ENCODE assay signal across 8 mouse cellular contexts in the genomic region with DNA sequence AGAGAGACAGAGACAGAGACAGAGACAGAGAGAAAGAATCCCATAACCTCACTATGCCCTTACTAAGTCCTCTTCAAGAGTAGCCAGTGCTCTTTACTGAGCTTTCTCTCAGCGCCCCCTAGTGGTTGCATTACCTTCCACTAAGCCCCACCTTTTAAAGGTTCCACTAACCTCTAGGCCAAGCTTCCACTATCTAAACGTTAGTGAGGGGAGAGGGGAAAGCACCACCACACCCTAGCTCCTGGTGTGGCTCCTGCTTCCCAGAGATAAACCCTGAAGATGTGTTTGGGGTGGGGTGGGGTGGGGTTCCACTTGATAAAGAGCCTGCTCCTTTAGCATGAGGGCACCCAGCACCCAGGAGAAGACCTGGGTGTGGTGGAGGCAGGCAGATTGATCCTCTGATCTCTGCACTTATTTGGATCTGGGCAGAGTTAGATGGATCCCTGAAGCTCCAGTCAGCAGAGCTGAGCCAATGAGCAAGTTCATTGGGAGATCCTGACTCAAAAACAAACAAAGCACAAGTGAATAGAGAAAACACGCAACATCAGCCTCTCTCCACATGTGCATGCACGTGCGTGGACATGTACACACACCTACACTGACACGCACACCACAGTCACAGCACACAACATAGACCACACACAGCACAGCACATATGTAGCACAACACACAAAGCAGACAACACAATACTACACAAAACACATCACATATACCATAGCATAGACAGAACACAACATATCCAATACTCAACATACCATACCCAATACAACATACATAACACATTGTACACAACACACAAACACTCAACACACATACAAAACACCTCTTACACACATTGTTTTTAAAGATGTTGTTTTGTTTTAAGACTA. TPM values are rescaled to one million over a fixed set of nuclear protein-coding genes. Genes with fewer than 3 reads are reported as not detected.
A peak's percentile ranks its signal among the peaks of the same experiment; 100 is the strongest.
DNase-seq lines count a peak whose midpoint lies in the region; ATAC-seq and TF ChIP-seq lines count a peak whose summit lies in the region.

No protein-coding gene starts in this region.

- H3K9me3 ChIP-seq in kidney, embryonic 16.5 days (ENCODE audit: low read length): no peaks in the 10 kb centered on the region
- no peaks in the 10 kb centered on the region for H3K9me3 ChIP-seq in kidney, embryonic 15.5 days (replicated peaks)

- intact Hi-C loops in gastrocnemius, postnatal 14 days (cut with DNase I; ENCODE audit: low total_unique reads): no loop called here

- no peaks in the 10 kb centered on the region for H3K27me3 ChIP-seq in kidney, embryonic 16.5 days (ENCODE audit: insufficient read depth, low read length)
- no peaks in the 10 kb centered on the region for H3K27me3 ChIP-seq in cerebellum, adult 2 months (ENCODE audit: control insufficient read depth, insufficient read depth, low read length)
- no peaks in the 10 kb centered on the region for H3K27me3 ChIP-seq in kidney, embryonic 15.5 days

- 56% methylated on average over 6 of the region's 6 CpGs for WGBS in kidney, embryonic 16.5 days
- 62% methylated on average over 6 of the region's 6 CpGs for WGBS in cerebellum, adult 2 months
- 64% methylated on average over 6 of the region's 6 CpGs for WGBS in kidney, embryonic 15.5 days

- no peak overlapping the region for H3K27ac ChIP-seq in kidney, embryonic 16.5 days (ENCODE audit: low read length)
- no peak overlapping the region for H3K27ac ChIP-seq in cerebellum, adult 2 months (ENCODE audit: insufficient read depth, low read length)
- no peak overlapping the region for H3K27ac ChIP-seq in kidney, embryonic 15.5 days

- H3K4me1 ChIP-seq in kidney, embryonic 16.5 days (ENCODE audit: insufficient read depth, low read length): 0 out of 2 replicates have a peak, but pooled peaks cover 3% of the 10 kb centered on the region
- no peaks in the 10 kb centered on the region for H3K4me1 ChIP-seq in cerebellum, adult 2 months (ENCODE audit: control insufficient read depth, insufficient read depth, low read length)
- H3K4me1 ChIP-seq in kidney, embryonic 15.5 days: peaks cover 10% of the 10 kb centered on the region

- H3K4me3 ChIP-seq in kidney, embryonic 16.5 days (ENCODE audit: low read length): no peak overlapping the region
- no peak overlapping the region for H3K4me3 ChIP-seq in cerebellum, adult 2 months (replicated peaks; ENCODE audit: insufficient read depth, low read depth, low read length)
- no peak overlapping the region for H3K4me3 ChIP-seq in kidney, embryonic 15.5 days (replicated peaks)

- peak; percentile 40 for DNase-seq in kidney, adult 11 months
- DNase-seq in MN1 (ENCODE audit: low spot score): peak; percentile 60
- peak; percentile 27 to 40 for DNase-seq in cerebellum, adult 2 months
- DNase-seq in gastrocnemius, postnatal 14 days: peak; percentile 73
- peak; percentile 85 for DNase-seq in testis, postnatal 10 days (ENCODE audit: low spot score)

- no peak for ATAC-seq in kidney, embryonic 16.5 days (ENCODE audit: low FRiP score, low TSS enrichment)
- ATAC-seq in kidney, embryonic 15.5 days (replicated peaks; ENCODE audit: low FRiP score): peak; percentile 37
- ATAC-seq in megakaryocyte, adult 5-6 weeks (ENCODE audit: poor library complexity, severe bottlenecking): peak; percentile 47; the same call in 1 of the 2 replicates

- no peak overlapping the region for H3K9ac ChIP-seq in kidney, embryonic 16.5 days (replicated peaks; ENCODE audit: low read length)
- no peak overlapping the region for H3K9ac ChIP-seq in kidney, embryonic 15.5 days

- TF ChIP-seq POLR2A in cerebellum, adult 2 months (IDR thresholded peaks at IDR 0.05; ENCODE audit: borderline replicate concordance, insufficient read depth, low read length): no peak

- H3K4me2 ChIP-seq in kidney, embryonic 16.5 days (replicated peaks; ENCODE audit: low read depth, low read length): no peak overlapping the region
- no peak overlapping the region for H3K4me2 ChIP-seq in kidney, embryonic 15.5 days

- TF ChIP-seq CTCF in cerebellum, adult 2 months (IDR thresholded peaks at IDR 0.05; ENCODE audit: borderline replicate concordance, insufficient read depth, low read depth, low read length): peak; percentile 20; the same call in 1 of the 2 replicates

- no peaks in the 10 kb centered on the region for H3K36me3 ChIP-seq in kidney, embryonic 16.5 days (ENCODE audit: insufficient read depth, low read length)
- no peaks in the 10 kb centered on the region for H3K36me3 ChIP-seq in kidney, embryonic 15.5 days

RNA-seq across cellular contexts. Expression of gene Olfm2, which starts 11.2 kb away (rescaled TPM):
- polyA plus RNA-seq in kidney, embryonic 16.5 days (2015; fragmentation: Nextera tagmentation; extraction: Ambion mirVana): 6.5 and 6.6 TPM in 2 replicates
- polyA plus RNA-seq in cerebellum, adult 2 months (2012; rRNA removed): 45.4 and 54.1 TPM in 2 replicates
- total RNA-seq in gastrocnemius, postnatal 14 days (2021): under 1 TPM in 1 of 2 experiments, not detected in 1; 0.29 TPM
- 4.7 and 7.1 TPM in 2 replicates for polyA plus RNA-seq in kidney, embryonic 15.5 days (2015; fragmentation: Nextera tagmentation; extraction: Ambion mirVana)
- total RNA-seq in megakaryocyte, adult 5-6 weeks (2015): not detected in 2 replicates
- not detected in 2 replicates for total RNA-seq in megakaryocyte, adult 5-6 weeks (2017)

RNA-seq across cellular contexts. Expression of gene Col5a3, which starts 57.5 kb away (rescaled TPM):
- polyA plus RNA-seq in kidney, embryonic 16.5 days (2015; fragmentation: Nextera tagmentation; extraction: Ambion mirVana): 2.5 TPM in 2 replicates
- 3.0 and 3.5 TPM in 2 replicates for polyA plus RNA-seq in cerebellum, adult 2 months (2012; rRNA removed)
- total RNA-seq in gastrocnemius, postnatal 14 days (2021): 10 to 100 TPM; 55.2 to 69.0 TPM
- polyA plus RNA-seq in kidney, embryonic 15.5 days (2015; fragmentation: Nextera tagmentation; extraction: Ambion mirVana): 2.5 and 4.4 TPM in 2 replicates
- 0.04 TPM in 1 of 2 replicates, not detected in the other for total RNA-seq in megakaryocyte, adult 5-6 weeks (2015)
- total RNA-seq in megakaryocyte, adult 5-6 weeks (2017): 0.11 TPM in 1 of 2 replicates, not detected in the other

Comparison
In these comparisons a context has a peak if more than half of its experiments do, and no peak if none do; other contexts are left out.
1. DNase-seq: peak in every context shown above with its lines; median percentile 85 in testis, postnatal 10 days; 73 in gastrocnemius, postnatal 14 days; 60 in MN1; 40 in kidney, adult 11 months; 34 in cerebellum, adult 2 months.